Mouse (Mus musculus): ENCODE data around the gene D10Wsu102e.
"Not testable (repeated sequence)": the region's sequence is repeated elsewhere in the genome, so short reads cannot be mapped to it uniquely, and the experiment has no call there.

Gene D10Wsu102e

DNA sequence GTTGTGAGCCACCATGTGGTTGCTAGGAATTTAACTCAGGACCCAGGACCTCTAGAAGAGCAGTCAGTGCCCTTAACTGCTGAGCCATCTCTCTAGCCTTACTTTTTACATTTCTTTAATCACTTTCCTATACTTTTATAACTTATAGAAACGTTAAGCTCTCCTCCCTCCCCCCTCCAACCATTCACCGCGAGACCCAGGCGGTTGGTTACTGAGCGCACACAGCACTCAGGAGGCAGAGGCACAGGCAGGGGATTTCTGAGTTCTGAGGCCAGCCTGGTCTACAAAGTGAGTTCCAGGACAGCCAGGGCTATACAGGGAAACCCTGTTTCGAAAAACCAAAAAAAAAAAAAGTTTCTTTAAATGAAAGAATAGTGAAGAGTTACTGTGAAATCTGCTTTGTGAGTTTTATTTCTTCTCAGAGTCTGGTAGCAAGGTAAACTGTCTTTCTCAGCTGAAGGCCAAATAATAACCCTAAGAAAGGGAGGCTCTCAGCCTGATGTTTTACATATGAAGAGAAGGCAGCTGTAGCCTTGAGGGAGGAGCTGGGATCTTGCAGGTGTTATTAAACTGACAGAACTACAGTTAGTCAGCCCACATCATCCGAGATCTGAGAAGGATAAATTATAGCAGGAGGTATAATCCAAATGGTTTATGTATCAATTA lies 14.2 kb upstream of the D10Wsu102e start:
- in situ Hi-C loops (cut with MboI; ENCODE audit: low sequenced_read_pairs) = no loop called here

DNA sequence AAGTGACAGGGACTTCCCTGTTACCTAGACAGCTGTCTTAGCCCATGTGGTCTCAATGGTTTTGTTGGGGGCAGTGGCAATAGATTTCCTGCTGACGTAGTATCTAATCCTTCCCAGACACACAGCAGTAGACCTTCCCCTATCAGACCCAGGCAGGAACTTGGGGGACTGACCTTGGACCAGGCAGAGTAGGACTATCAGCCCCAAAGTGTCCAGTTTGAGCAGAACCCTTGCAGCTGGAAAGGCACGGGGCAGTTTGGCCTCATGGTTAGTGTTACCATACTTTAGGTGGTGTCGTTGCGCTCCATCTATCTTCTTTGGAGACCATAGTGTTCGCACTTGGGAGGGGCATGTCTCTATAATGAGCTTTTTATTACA lies 13.7 kb upstream of the D10Wsu102e start:
- in situ Hi-C loops (cut with MboI; ENCODE audit: low sequenced_read_pairs) = no loop called here

DNA sequence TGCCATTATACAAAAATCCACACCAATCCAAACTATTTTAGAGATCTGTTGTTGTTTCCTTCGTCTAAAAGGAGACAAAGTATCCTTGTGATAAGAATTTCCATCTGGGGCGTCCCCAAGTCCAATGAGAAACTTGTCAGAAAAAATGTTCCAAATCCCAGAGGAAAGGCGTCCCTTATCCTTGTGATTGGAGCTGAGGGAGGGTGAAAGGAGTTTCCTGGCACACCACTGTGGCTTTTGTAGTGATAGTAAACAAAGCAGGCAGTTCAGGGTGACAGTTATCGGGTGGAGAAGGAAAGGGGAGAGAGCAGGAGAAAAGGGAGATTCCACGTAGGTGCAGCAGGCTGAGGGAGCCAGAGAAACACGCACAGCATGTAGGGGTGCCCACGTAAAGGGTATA lies 12.5 kb upstream of the D10Wsu102e start:
- in situ Hi-C loops (cut with MboI; ENCODE audit: low sequenced_read_pairs) = no loop called here

DNA sequence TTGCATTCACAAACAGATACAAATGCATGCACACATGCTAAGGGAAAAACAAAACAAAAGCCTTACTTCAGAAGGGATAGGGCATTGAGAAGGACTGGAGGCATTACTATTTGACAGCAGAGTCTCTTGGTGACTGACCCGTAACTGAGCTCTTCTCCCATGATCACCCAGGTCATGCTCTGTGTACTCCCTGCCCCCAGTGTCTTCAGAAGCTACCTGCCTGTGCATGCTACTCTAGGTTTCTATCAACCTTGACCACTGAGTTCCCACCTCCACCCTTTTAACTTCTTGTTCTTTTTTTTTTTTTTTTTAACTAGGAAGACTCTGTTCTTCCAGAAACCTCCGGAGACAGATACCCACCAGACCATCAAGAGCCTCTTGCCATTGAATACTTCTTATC lies 9.3 kb upstream of the D10Wsu102e start:
- in situ Hi-C loops (cut with MboI; ENCODE audit: low sequenced_read_pairs) = no loop called here

DNA sequence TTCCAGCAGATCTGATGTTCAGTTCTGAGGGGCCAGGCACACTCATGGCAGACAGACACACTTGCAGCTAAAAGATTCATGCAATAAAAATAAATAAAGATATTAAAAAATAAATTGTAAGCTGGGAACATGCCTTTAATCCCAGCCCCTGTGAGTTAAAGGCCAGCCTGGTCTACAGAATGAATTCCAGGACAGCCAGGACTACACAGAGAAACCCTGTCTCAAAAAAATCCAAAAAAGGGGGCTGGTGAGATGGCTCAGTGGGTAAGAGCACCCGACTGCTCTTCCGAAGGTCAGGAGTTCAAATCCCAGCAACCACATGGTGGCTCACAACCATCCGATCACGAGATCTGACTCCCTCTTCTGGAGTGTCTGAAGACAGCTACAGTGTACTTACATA lies 8.2 kb upstream of the D10Wsu102e start:
- in situ Hi-C loops (cut with MboI; ENCODE audit: low sequenced_read_pairs) = not testable (repeated sequence)

GRCm38 (mm10) chr10:83353680-83354332 lies 6.2 kb upstream of the D10Wsu102e start:
- in situ Hi-C loops (cut with MboI; ENCODE audit: low sequenced_read_pairs) = no loop called here

DNA sequence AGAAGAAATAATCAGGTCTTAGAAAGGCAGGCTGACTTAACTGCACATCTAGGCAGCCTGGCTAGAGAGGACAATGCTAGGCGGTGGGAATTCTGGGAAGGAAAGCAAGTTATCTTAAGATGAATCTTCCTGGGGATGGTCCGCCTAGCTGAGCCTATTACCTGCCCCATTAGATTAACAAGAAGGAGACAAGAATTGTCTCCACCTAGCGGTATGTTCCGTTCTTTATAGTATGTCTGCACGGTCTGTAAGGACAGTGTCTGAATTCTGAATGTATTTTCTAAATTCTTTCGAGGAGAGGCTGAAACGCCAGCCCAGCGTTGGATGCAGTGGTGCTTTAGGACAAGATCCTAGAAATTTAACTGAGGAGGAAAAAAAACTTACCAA lies 5.7 kb upstream of the D10Wsu102e start:
- in situ Hi-C loops (cut with MboI; ENCODE audit: low sequenced_read_pairs) = no loop called here

DNA sequence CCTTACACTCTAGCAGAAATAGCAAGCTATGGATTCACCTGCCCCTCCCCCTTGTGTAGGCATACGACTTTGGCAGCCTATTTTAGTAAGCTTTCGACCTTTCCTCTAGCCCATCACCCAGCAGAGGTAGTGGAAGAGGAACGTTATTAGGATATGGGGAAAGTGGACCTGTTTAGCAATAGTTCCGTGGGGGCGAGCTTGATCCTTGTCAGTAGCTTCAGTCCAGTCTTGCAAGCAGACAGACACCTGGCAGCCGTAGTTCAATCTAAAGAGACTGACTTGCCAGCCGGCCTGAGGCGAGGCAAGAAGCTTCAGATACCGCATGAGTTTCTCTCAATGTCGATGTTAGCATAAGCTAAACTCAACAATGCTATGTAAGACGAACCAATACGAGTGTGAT lies 3.6 kb upstream of the D10Wsu102e start:
- in situ Hi-C loops (cut with MboI; ENCODE audit: low sequenced_read_pairs) = no loop called here

DNA sequence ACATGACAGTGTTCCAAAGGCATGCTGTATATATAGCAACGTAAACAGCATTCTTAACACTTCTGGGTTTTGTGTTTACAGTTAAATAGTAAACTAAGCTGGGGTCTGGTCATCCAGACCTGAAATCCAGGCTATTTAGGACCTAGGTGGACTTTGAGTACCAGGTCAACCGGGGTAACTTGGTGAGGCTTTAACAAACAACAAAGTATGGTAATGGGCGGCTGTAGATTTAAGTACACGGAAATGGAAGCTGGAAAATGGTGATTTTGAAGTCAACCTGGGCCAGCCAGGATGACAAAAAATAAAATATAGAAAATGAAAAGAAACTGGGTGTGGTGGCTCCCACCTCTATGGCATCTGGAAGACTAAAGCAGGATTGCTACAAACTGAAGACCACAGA lies 570 bp upstream of the D10Wsu102e start:
- in situ Hi-C loops (cut with MboI; ENCODE audit: low sequenced_read_pairs) = no loop called here

DNA sequence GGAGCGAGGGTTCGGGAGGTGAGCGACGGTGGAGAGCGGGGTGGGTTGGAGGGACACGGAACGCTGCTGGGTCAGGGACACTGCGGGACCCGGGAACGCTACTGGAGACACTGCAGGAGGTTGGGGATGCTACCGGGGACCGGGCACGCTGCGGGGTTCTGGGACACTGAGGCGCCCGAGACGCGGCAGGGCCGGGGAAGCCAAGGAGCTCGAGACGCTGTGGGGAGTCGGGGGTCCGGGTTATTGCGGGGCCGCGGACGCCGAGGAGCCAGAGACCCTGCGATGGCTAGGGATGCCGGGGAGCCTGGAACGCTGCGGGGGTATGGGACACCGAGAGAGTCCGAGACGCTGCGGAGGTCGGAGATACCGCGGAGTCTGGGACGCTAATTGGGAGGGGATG lies 335 bp downstream of the D10Wsu102e start:
- in situ Hi-C loops (cut with MboI; ENCODE audit: low sequenced_read_pairs) = no loop called here

DNA sequence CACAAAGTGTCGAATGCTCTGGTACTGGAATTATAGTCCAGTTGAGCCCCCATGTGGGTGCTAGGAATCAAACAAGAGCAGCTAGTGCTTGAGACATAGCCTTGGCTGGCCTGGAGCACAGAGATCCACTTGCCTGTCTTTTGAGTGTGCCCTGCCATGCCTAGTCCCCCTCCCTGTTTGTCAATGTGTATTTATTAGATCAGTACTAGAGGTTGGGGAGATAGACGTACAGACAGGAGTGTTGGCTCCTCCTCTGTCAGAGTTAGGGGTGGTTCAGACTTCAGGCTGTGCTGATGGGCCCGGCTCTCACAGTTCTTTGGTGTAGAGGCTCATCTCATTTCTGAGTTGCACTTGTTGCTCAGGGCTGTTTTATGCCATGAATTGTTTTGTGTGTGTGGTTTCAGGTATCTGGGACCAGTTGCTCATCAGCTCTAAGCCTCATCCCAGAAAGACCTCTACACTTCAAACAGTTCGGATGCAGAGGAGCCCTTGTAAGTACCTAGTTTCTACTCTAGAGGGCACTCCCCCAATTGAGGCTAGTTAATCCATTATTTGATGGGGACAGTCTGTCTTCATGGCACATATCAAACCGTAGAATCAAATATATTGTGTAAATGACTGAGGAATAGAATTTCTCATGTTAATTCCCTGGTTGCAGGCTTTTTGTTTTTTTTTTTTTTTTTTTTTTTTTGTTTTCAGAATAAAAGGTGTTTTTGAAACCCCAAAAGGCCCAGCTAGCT lies 1.8 kb downstream of the D10Wsu102e start:
- in situ Hi-C loops (cut with MboI; ENCODE audit: low sequenced_read_pairs) = no loop called here

DNA sequence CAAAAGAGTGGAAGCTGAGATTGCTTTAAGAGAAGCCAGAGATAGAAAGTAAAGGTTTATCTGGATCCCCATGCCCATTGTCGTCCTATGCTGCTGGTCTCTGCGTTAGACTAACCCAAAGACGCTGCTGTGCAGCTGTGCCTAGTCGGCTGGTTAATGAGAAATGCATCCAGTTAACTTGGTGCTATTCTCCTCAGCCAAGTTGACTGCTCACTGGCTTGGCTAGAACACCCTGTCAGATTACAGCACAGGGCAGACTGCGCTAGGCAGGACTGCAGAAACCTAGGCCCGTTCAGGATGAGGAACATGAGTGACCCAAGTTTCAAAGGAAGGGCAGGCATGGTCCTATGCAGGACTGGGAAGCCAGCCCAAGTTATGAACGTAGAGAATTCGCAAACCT lies 3.4 kb downstream of the D10Wsu102e start:
- in situ Hi-C loops (cut with MboI; ENCODE audit: low sequenced_read_pairs) = no loop called here

GRCm38 (mm10) chr10:83368918-83369317 lies 8.9 kb downstream of the D10Wsu102e start:
- in situ Hi-C loops (cut with MboI; ENCODE audit: low sequenced_read_pairs) = no loop called here

GRCm38 (mm10) chr10:83374045-83374656 lies 14.1 kb downstream of the D10Wsu102e start:
- in situ Hi-C loops (cut with MboI; ENCODE audit: low sequenced_read_pairs) = no loop called here

GRCm38 (mm10) chr10:83375458-83375857 lies 15.4 kb downstream of the D10Wsu102e start:
- in situ Hi-C loops (cut with MboI; ENCODE audit: low sequenced_read_pairs) = not testable (repeated sequence)

DNA sequence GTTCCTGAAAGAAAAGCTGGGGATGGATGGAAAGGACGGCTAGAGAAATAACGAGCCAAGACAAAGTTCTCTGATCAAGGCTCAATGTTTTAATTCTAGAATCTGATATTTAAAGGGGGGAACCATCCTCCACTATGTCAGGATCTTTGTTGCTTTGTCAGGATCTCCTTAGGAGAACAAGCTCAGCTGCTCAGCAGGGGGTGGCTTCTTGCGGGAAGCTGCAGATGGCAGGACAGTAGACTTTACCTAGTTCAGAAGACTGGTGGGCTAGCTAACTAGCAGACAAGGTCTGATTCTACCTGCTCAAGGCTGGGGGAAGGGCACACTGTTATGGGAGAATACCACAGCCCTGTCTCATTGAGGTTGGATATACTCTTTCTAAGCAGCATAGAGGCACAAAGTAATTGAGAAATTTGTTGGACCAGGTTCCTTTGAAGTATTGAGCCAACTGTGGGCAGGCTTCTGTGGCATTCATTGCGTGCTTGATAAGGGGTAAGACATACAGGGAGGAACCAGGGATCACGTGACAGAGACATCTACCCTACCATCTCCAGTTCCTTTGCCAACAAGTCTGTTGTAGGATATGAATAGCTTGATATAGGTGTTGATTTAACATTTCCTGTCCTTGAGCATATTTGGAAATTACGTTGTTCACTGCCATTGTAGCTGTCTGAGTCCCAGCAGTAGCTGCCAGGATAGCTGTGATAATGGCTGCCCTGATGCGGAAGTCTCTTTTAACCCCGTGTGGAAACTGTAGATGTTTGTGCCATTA lies 17.1 kb downstream of the D10Wsu102e start:
- in situ Hi-C loops (cut with MboI; ENCODE audit: low sequenced_read_pairs) = no loop called here

- in situ Hi-C loops (cut with MboI; ENCODE audit: low sequenced_read_pairs) = no loop called here
Observed at GRCm38 (mm10) chr10:83378083-83378833, 18.2 kb downstream of the D10Wsu102e start.

DNA sequence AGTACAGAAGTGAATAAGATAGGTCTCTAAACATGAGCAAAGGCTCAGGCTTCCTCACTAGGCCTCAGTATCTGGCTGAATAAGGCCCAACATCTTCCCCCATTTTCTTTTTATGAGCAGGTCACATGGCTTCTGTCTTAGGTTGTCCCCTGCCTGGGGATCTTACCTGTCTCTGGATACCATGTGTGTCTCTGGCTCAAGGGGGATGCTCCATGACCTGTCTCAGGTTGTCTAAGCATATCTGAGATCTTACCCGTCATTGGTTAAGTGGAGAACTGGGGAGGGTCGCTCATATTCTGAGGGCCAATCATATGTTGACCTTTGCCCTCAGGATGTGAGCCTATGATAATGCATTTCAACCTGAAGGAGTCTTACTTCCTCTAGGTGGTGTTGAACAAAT lies 20.5 kb downstream of the D10Wsu102e start:
- in situ Hi-C loops (cut with MboI; ENCODE audit: low sequenced_read_pairs) = no loop called here

DNA sequence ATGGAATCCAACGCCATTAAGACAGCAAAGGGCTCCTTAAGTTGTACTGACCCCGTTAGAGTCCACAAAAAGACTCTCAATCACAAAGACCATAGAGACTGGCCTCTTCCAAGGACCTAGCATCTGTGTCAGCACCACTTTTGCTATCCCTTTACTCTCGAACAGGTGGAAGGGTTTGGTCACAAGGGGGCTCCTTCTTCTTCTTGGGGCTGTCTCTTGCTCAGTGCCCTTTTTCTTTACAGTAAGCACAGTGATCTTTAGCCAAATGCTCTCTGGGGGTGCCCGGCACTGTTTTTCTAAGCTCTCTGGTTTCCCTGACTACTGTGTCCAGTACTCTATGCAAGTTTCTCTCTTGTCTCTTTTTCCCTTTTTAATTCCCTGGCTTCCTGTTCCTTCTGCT lies 22.5 kb downstream of the D10Wsu102e start:
- in situ Hi-C loops (cut with MboI; ENCODE audit: low sequenced_read_pairs) = no loop called here

GRCm38 (mm10) chr10:83382988-83383387 lies 23.0 kb downstream of the D10Wsu102e start:
- in situ Hi-C loops (cut with MboI; ENCODE audit: low sequenced_read_pairs) = no loop called here

Measured in CH12F3 (cell line).